Mouse (Mus musculus) c-Kit-positive CD71-positive TER-119-positive erythroid progenitor cells, embryonic 14.5 days (primary cell): Measurements from ENCODE around the gene Ubash3b.

Experiments
- DNase-seq: peaks from one replicate; pipeline ENCODE4 v3.0.0-alpha.2; 2013; ENCODE audit warnings: low spot score

Ubash3b gene

DNA sequence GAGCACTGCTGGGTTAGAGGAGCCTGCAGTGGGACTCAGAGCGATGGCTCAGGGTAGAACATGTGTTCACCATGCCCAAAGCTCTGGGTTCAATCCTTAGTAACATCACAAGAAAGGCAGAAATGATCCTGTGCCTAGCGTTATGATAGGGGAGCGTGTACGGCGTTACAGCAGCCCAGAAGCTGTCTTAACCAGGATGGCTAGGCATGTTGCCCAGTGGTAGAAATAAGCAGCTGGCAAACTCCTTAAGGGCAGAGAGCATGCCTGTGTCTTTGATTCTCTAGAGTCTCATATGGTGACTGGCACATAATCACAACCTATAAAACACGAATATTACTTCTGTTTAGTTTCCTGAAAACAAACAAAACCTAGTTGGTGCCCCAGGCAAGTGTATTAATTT, 170.0 kb downstream of the Ubash3b start:
- no peak for DNase-seq

DNA sequence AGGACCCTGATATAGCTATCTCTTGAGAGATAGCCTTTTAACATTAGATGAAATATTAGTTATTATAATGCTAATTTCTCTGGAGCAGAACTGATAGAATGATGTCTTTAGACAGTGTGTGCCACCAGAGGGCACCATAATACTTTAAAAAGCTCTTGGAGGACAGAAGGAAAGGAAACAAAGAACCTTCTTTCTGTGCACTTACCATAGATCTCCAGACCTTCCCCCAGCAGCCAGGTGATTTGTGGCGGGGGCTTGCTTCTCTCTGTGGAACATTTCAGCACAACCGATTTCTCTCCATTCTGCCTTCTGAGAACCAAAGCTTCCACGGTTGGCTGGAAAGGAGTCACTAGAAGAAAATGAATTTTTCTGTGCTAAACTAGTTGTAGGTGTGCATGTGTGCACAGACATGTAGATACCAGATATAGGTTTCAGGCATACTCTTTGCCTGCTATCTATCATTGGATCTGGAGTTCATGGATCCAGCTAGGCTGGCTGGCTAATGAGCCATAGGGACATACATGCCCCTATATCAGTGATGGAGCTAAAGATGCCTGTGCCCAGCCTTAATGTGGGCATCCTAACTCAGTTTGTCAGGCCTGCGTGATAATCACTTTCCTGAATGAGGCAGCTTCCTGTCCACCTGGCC, 171.4 kb downstream of the Ubash3b start:
- DNase-seq: peak; percentile 53

- no peak for DNase-seq
These were observed 177.2 kb downstream of the Ubash3b start for GRCm38 (mm10) chr9:40984313-40984712.

- no peak for DNase-seq
These were observed 177.7 kb downstream of the Ubash3b start for GRCm38 (mm10) chr9:40983758-40984157.

GRCm38 (mm10) chr9:40982480-40982879, 179.0 kb downstream of the Ubash3b start:
- no peak for DNase-seq

GRCm38 (mm10) chr9:40974042-40974801, 187.3 kb downstream of the Ubash3b start:
- DNase-seq: no peak

DNA sequence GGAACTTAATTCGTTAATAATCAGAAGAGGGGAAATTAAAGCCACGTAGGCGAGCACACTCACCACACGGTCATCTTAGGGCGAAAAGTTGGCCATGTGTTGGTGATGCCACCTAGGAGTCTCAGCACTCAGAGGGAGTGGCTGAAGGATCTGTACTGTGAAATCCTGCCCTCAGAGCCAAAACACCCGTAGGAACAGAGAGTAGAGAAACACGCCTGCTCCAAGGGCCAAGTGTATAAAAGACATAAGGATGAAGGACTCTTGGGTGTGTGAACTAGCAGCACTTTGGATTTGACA, 197.1 kb downstream of the Ubash3b start:
- DNase-seq: no peak

- DNase-seq: no peak
These were observed 197.7 kb downstream of the Ubash3b start, which contains the start of gene Jhy for GRCm38 (mm10) chr9:40963586-40964417. TSS of gene Jhy (minus strand) at chr9:40964118.

DNA sequence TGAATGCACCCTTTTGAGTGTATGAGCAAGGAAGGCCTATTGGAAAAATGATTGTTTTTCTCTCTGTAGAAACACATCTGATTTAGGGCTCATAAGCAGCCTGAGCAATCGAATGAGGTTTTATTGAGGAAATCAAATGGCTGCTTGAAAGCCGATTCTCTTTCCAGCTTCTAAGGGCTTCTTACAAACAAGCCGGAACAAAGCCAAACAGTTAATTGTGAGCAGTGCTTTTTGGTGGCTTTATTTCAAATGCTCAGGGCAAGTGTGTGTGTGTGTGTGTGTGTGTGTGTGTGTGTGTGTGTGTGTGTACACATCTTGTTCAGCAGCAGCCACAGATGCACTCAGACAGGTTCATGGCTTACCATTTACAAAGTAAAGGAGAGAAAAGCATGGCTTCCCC, 200.1 kb downstream of the Ubash3b start:
- no peak for DNase-seq
